Mouse (Mus musculus): ENCODE measurements at regions not wholly inside any gene's neighbourhood (a gene's known extent, or its start where the extent isn't known, plus 50 kb on each side); places are given as distances from the start of the nearest gene placed in this dataset.
"Not testable (repeated sequence)": the region's sequence is repeated elsewhere in the genome, so short reads cannot be mapped to it uniquely, and the experiment has no call there.

- Histone ChIP-seq H3K27ac (no peak overlapping the region), H3K4me3 (no peak overlapping the region)
- no peak for DNase-seq (ENCODE audit: low spot score in 2 of 2)
- no peak for TF ChIP-seq CTCF (conservative IDR thresholded peaks at IDR 0.05)
Measured at GRCm38 (mm10) chr8:40071131-40071530, 603.7 kb upstream of the Adam24 start.

- not testable (repeated sequence) for H3K27ac ChIP-seq; DNase-seq (ENCODE audit: low spot score in 2 of 2); H3K4me3 ChIP-seq
Measured at GRCm38 (mm10) chr8:40080976-40081375, 593.9 kb upstream of the Adam24 start.

GRCm38 (mm10) chr8:40084129-40084528 is 590.7 kb upstream of the Adam24 start:
- DNase-seq (ENCODE audit: low spot score in 2 of 2) = no peak
- Histone ChIP-seq H3K27ac (no peak overlapping the region), H3K4me3 (no peak overlapping the region)
- TF ChIP-seq CTCF (conservative IDR thresholded peaks at IDR 0.05) = no peak

- Histone ChIP-seq H3K4me3 (no peak overlapping the region), H3K27ac (no peak overlapping the region)
- TF ChIP-seq CTCF (conservative IDR thresholded peaks at IDR 0.05) = no peak
- no peak for DNase-seq (ENCODE audit: low spot score in 2 of 2)
Measured at GRCm38 (mm10) chr8:40089377-40089776, 585.5 kb upstream of the Adam24 start.

GRCm38 (mm10) chr8:40124402-40124801 is 550.5 kb upstream of the Adam24 start:
- no peak overlapping the region for H3K4me3 ChIP-seq
- DNase-seq (ENCODE audit: low spot score in 2 of 2) = no peak
- H3K27ac ChIP-seq = no peak overlapping the region
- no peak for TF ChIP-seq CTCF (conservative IDR thresholded peaks at IDR 0.05)

- H3K27ac ChIP-seq = no peak overlapping the region
- no peak for DNase-seq (ENCODE audit: low spot score in 2 of 2)
- no peak for TF ChIP-seq CTCF (conservative IDR thresholded peaks at IDR 0.05)
- H3K4me3 ChIP-seq = no peak overlapping the region
Measured at GRCm38 (mm10) chr8:40127141-40127540, 547.7 kb upstream of the Adam24 start.

GRCm38 (mm10) chr8:40132662-40133257 is 542.1 kb upstream of the Adam24 start:
- H3K27ac ChIP-seq = no peak overlapping the region
- H3K4me3 ChIP-seq = no peak overlapping the region
- peak; percentile 39 to 46 for DNase-seq (ENCODE audit: low spot score in 2 of 2)
- TF ChIP-seq CTCF (conservative IDR thresholded peaks at IDR 0.05) = peak; percentile 87

GRCm38 (mm10) chr8:40150911-40151797 is 523.7 kb upstream of the Adam24 start:
- Histone ChIP-seq H3K4me3 (peak overlapping the region; percentile 30), H3K27ac (no peak overlapping the region)
- TF ChIP-seq CTCF (conservative IDR thresholded peaks at IDR 0.05) = peak; percentile 91
- peak; percentile 65 to 79 for DNase-seq (ENCODE audit: low spot score in 2 of 2)

GRCm38 (mm10) chr8:40152451-40152850 is 522.4 kb upstream of the Adam24 start:
- TF ChIP-seq CTCF (conservative IDR thresholded peaks at IDR 0.05) = peak; percentile 37

GRCm38 (mm10) chr8:40186715-40187583 is 487.9 kb upstream of the Adam24 start:
- no peak for DNase-seq (ENCODE audit: low spot score in 2 of 2)
- no peak overlapping the region for H3K4me3 ChIP-seq

More at GRCm38 (mm10) chr8:40152451-40152850, 522.4 kb upstream of the Adam24 start:
- Histone ChIP-seq H3K27ac (no peak overlapping the region), H3K4me3 (no peak overlapping the region)
- no peak for DNase-seq (ENCODE audit: low spot score in 2 of 2)

GRCm38 (mm10) chr8:40187584-40187934 is 487.3 kb upstream of the Adam24 start:
- peak; percentile 96 for TF ChIP-seq CTCF (conservative IDR thresholded peaks at IDR 0.05)
- Histone ChIP-seq H3K4me3 (no peak overlapping the region), H3K27ac (no peak overlapping the region)
- DNase-seq (ENCODE audit: low spot score in 2 of 2) = peak; percentile 52 to 62

More at GRCm38 (mm10) chr8:40186715-40187583, 487.9 kb upstream of the Adam24 start:
- no peak for TF ChIP-seq CTCF (conservative IDR thresholded peaks at IDR 0.05)
- H3K27ac ChIP-seq = no peak overlapping the region

- no peak overlapping the region for H3K27ac ChIP-seq
- H3K4me3 ChIP-seq = no peak overlapping the region
- DNase-seq (ENCODE audit: low spot score in 2 of 2) = no peak
- TF ChIP-seq CTCF (conservative IDR thresholded peaks at IDR 0.05) = no peak
Measured at GRCm38 (mm10) chr8:40192266-40192665, 482.6 kb upstream of the Adam24 start.

GRCm38 (mm10) chr8:40193148-40193547 is 481.7 kb upstream of the Adam24 start:
- TF ChIP-seq CTCF (conservative IDR thresholded peaks at IDR 0.05) = no peak
- DNase-seq (ENCODE audit: low spot score in 2 of 2) = no peak
- H3K27ac ChIP-seq = no peak overlapping the region
- H3K4me3 ChIP-seq = no peak overlapping the region

Data from layer of hippocampus, adult 2 months (tissue).